Mouse (Mus musculus): ENCODE data around the gene Olfr533.
"Not testable (repeated sequence)": the region's sequence is repeated elsewhere in the genome, so short reads cannot be mapped to it uniquely, and the experiment has no call there.

The Olfr533 gene

DNA sequence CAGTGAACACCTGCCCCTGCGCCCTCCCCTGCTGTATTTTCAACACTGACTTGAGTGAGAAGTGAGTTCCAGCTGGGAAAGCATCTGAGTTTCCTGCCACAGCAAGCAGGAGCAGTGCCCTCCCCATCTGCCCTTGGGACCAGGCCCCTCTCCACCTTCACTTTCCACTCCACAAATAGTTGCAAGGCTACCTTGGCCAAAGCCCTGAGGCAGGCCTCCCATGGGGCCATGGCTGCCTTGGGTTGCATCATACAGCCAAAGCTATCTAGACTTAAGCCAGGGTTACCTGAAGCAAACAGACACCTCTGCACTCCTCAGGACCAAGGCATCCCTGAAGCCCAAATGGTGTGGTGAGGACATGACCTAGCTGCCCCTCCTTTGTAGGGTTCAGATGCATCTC lies at the start of gene Olfr533:
Gene Olfr533 (plus strand): TSS at position 301 of the 400 bp plus-strand sequence.
- not testable (repeated sequence) for DNase-seq

DNA sequence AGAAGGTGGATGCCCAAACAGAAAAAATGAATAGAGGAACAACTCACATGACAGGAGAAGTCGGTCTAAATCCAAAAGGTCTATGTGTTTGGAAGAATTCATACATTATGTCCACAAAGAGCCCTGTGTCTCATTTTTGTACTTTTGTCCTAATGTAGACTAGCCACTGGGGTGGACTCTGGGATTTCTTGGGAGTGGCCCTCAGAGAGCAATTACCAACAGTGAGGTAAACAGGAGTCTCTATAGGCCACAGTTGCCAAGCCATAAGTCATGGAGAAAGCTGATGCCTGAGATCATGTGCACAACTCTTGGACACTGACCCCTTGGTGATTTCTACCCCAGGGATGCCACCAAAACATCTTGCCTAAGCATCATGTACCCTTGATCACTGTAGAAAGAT lies 41.6 kb upstream of the Olfr533 start, which contains the start of gene Olfr532:
Gene Olfr532 (minus strand): TSS at position 101 of the 400 bp plus-strand sequence.
- no peak for DNase-seq

DNA sequence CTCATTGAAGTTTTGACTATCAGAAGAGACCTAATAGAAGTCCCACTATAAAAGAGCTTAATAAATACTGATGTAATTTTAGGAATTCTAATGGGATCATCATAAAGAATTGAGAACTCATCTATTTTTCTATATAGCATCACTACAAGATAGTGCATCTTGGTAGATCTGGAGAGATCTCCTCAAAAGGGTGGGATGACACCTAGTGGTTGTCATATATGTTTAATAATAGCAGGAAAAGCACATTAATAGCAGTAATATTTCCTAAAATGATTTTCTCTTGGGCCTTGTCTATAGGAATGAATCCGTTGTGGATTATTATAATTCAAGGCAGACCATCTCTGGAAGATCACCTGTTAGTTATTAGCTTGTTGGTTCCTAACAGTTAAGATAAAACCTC lies 20.0 kb upstream of the Olfr533 start:
- DNase-seq = no peak

DNA sequence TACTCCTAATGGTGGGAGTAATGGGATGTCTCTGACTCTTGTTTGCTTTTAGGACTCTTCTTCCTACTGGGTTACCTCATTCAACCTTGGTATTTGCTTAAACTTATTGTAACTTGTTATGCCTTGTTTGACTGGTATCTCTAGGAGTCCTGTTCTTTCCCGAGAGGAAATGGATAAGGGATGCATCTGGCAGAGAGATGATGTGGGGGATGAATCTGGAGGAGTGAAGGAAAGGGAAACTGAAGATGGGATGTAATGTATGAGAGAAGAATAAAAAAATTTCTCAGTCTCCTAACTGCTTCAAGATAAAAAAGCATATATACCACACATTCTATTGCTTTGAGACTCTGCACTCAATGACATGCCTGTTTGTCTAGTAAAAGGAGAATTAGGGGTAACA lies 14.7 kb downstream of the Olfr533 start:
- DNase-seq = no peak

DNA sequence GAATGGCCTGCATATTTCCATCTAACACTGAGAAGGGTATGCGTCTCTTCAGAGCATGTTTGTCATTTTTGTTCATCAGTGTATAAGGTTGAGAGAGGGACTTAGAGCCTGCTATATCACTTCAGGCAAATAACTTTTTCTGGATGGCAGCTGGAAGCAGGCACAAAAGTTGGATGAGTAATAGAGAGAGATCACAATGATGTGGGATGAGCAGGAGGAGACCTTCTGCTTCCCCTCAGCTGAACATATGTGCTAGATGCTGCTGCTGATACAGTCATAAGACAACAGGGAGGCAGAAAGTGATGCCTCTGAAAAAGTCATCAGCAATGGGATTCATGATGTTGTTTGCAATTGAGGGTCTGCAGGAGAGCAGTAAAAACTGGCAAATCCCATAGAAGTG lies 15.6 kb downstream of the Olfr533 start:
- no peak for DNase-seq

DNA sequence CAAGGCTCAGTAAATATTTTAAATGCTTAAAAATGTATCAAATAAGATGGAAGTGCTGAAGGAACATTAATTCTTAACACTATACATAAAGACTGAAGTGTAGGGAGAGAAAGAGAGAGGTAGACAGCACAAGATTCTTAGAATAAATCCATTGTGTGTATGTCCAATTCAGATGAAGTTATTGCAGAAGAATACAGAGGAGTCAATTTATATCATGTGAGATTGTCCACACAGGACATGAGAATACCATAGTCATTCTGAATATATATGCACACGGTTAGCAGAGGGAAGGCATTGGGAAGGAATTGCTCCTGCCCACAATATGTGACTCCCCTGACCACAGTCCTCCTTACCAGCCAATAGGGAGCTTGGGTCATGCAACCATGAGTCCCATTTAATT lies 20.7 kb downstream of the Olfr533 start, which contains the start of gene Olfr535:
Gene Olfr535 (plus strand): TSS at position 301 of the 400 bp plus-strand sequence.
- DNase-seq = no peak

DNA sequence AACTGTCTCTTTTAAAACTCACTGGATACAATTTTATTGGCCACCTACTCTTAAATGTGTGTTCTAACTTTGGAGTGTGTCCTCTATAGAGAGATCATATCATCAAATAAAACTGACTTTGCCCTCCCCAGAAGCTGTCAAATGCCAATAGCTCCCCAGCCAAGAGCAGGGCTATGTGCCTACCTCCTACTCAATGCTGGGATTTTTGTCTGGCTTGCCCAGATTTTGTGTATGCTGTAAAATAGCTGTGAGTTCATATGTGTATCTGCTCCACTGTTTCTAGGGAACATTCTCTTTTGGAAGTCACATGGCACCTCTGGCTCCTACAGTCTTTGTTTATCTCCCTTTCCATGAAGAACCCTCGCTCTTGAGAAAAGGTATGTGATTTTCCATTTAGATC lies 25.8 kb downstream of the Olfr533 start:
- no peak for DNase-seq

DNA sequence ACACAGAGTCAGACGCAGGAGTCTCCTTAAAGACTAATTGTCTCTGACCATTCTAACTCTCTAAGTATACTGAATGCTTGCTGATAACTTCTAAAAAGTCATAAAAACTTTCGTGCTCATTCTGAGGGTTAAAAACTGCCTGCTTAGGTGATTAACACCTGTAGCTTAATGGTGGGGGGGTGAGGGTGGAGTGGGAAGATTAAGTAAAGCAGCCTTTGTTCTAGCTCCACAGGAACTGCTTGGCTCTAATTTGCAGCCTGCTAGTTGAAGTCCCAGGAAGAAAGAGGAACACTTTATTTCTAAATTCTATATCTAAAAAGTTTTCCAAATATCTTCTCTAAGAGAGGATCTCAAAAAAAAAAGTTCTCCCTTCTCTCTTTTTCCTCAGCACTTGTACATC lies 31.1 kb downstream of the Olfr533 start:
- no peak for DNase-seq

DNA sequence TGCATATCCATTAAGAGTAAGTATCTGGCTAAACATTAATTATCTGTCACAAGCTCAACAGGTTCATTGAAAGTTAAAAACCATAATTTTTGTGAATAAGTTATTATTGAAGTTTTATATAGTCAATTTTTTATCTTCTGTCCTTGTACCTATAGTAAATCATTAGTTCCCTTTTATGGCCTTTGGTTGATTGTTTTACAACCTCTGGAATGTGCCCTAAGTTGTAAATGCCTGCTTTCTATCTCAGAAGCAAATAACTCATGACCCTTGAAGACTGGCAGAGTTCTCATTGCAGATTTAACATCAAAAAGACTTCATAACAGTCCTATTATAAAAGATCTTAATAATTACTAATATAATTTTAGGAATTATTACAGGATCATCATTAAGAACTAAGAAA lies 31.5 kb downstream of the Olfr533 start:
- no peak for DNase-seq

DNA sequence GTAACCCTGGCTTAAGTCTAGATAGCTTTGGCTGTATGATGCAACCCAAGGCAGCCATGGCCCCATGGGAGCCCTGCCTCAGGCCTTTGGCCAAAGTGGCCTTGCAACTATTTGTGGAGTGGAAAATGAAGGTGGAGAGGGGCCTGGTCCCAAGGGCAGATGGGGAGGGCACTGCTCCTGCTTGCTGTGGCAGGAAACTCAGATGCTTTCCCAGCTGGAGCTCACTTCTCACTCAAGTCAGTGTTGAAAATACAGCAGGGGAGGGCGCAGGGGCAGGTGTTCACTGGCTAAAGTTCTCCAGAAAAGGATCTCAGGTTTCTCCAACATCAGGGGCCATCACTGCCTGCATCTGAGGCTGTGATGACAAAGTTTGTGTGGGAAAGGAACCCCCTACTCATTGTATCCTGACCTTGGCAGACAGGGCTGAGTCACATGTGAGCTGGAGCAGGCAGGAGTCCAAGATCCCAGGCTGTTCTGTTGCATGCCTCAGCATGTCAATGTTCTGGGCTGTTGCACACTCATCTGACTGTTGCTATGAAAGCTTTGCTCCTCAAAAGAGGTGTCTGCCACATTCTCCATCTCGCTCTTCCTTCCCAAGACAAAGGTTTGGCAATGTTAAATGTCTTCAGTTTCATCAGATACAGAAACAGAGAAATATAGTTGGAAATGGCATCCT lies 44.3 kb downstream of the Olfr533 start, which contains the start of gene Olfr536:
Gene Olfr536 (minus strand): TSS at position 51 of the 676 bp plus-strand sequence.
- DNase-seq = not testable (repeated sequence)

Data from thymus, postnatal 36 days (tissue).